Mouse (Mus musculus) megakaryocyte, embryonic 14.5 days (primary cell): ENCODE measurements around the gene Mterf1b. TPM values are rescaled to one million over a fixed set of nuclear protein-coding genes. Genes with fewer than 3 reads are reported as not detected.
A peak's percentile ranks its signal among the peaks of the same experiment; 100 is the strongest.
"Not testable (repeated sequence)": the region's sequence is repeated elsewhere in the genome, so short reads cannot be mapped to it uniquely, and the experiment has no call there.

Experiments
- H3K27me3 ChIP-seq: replicated peaks from 2 replicates; pipeline ENCODE3; 2012; ENCODE audit warnings: inconsistent platforms
- H3K36me3 ChIP-seq: replicated peaks from 2 replicates; pipeline ENCODE3; 2012; ENCODE audit warnings: low read length, inconsistent platforms, mixed read lengths
- H3K4me1 ChIP-seq: 2 replicates; pipeline ENCODE4 v1.6.1; 2012; ENCODE audit warnings: inconsistent platforms
- H3K4me3 ChIP-seq: replicated peaks from 2 replicates; pipeline ENCODE3; 2012; ENCODE audit warnings: moderate library complexity, mild to moderate bottlenecking, inconsistent platforms
- H3K9me3 ChIP-seq: 2 replicates; pipeline ENCODE4 v1.6.1; 2012; ENCODE audit warnings: inconsistent platforms
- FLI1 ChIP-seq: IDR thresholded peaks from 2 replicates; pipeline ENCODE4 v1.6.1; 2012; ENCODE audit warnings: low read length, inconsistent platforms, mixed read lengths
- GATA1 ChIP-seq: IDR thresholded peaks from 3 replicates; pipeline ENCODE4 v1.6.1; 2012; ENCODE audit warnings: mixed read lengths, low read length, inconsistent platforms, borderline replicate concordance
- polyA plus RNA-seq: library from polyadenylated mRNA; stranded (reverse); fragments of >175 nt; gene quantifications from 2 replicates; pipeline ENCODE4 v1.2.3, GENCODE M21; 2012; ENCODE audit warnings: low replicate concordance; ENCODE audit not compliant: insufficient read depth

The Mterf1b gene
- 0.30 TPM in 1 of 2 replicates, not detected in the other for polyA plus RNA-seq

GRCm38 (mm10) chr5:4191671-4192480 lies at the start of gene Mterf1b:
Gene Mterf1b (plus strand): TSS chr5:4192367.
- Histone ChIP-seq H3K4me3 (peak within 1 kb of the TSS; percentile 89), H3K9me3 (peaks cover 13% of the 10 kb centered on the region; the same call in 1 of the 2 replicates)
- not testable (repeated sequence) for H3K36me3 ChIP-seq, H3K4me1 ChIP-seq, H3K27me3 ChIP-seq

GRCm38 (mm10) chr5:4159418-4160071 lies 32.6 kb upstream of the Mterf1b start:
- not testable (repeated sequence) for H3K27me3 ChIP-seq, H3K9me3 ChIP-seq, H3K36me3 ChIP-seq

GRCm38 (mm10) chr5:4161554-4161953 lies 30.6 kb upstream of the Mterf1b start:
- H3K27me3 ChIP-seq: no peaks in the 10 kb centered on the region
- no peaks in the 10 kb centered on the region for H3K36me3 ChIP-seq
- TF ChIP-seq FLI1: no peak
- TF ChIP-seq GATA1: no peak
- no peak overlapping the region for H3K4me3 ChIP-seq
- H3K9me3 ChIP-seq: no peaks in the 10 kb centered on the region
- no peaks in the 10 kb centered on the region for H3K4me1 ChIP-seq

More at GRCm38 (mm10) chr5:4159418-4160071, 32.6 kb upstream of the Mterf1b start:
- not testable (repeated sequence) for H3K4me1 ChIP-seq, H3K4me3 ChIP-seq

GRCm38 (mm10) chr5:4162461-4162860 lies 29.7 kb upstream of the Mterf1b start:
- Histone ChIP-seq H3K4me1 (no peaks in the 10 kb centered on the region), H3K36me3 (no peaks in the 10 kb centered on the region), H3K4me3 (no peak overlapping the region), H3K27me3 (no peaks in the 10 kb centered on the region), H3K9me3 (no peaks in the 10 kb centered on the region)
- no peak for TF ChIP-seq GATA1
- no peak for TF ChIP-seq FLI1

- not testable (repeated sequence) for H3K4me3 ChIP-seq, H3K4me1 ChIP-seq, H3K36me3 ChIP-seq, H3K9me3 ChIP-seq, H3K27me3 ChIP-seq
Observed at GRCm38 (mm10) chr5:4167813-4168529, 24.2 kb upstream of the Mterf1b start.

- H3K36me3 ChIP-seq, H3K4me3 ChIP-seq, H3K9me3 ChIP-seq, H3K27me3 ChIP-seq, H3K4me1 ChIP-seq: not testable (repeated sequence)
Observed at GRCm38 (mm10) chr5:4168530-4168926, 23.6 kb upstream of the Mterf1b start.

GRCm38 (mm10) chr5:4176421-4176820 lies 15.7 kb upstream of the Mterf1b start:
- not testable (repeated sequence) for H3K4me1 ChIP-seq, H3K36me3 ChIP-seq, H3K9me3 ChIP-seq, H3K4me3 ChIP-seq, H3K27me3 ChIP-seq

GRCm38 (mm10) chr5:4179364-4179763 lies 12.8 kb upstream of the Mterf1b start:
- Histone ChIP-seq H3K27me3 (no peaks in the 10 kb centered on the region), H3K36me3 (no peaks in the 10 kb centered on the region), H3K4me1 (no peaks in the 10 kb centered on the region), H3K4me3 (no peak overlapping the region), H3K9me3 (no peaks in the 10 kb centered on the region)
- TF ChIP-seq FLI1 (no peak), GATA1 (no peak)

GRCm38 (mm10) chr5:4186815-4187214 lies 5.4 kb upstream of the Mterf1b start:
- H3K9me3 ChIP-seq: peaks cover 13% of the 10 kb centered on the region; the same call in 1 of the 2 replicates
- TF ChIP-seq FLI1 (no peak), GATA1 (no peak)
- no peak overlapping the region for H3K4me3 ChIP-seq
- H3K4me1 ChIP-seq: no peaks in the 10 kb centered on the region
- H3K27me3 ChIP-seq: no peaks in the 10 kb centered on the region
- no peaks in the 10 kb centered on the region for H3K36me3 ChIP-seq

- peaks cover 13% of the 10 kb centered on the region; the same call in 1 of the 2 replicates for H3K9me3 ChIP-seq
- H3K27me3 ChIP-seq, H3K36me3 ChIP-seq, H3K4me1 ChIP-seq: not testable (repeated sequence)
- H3K4me3 ChIP-seq: peak overlapping the region; percentile 89
Observed at GRCm38 (mm10) chr5:4192481-4193246, 497 bp downstream of the Mterf1b start.
